Mouse (Mus musculus): ENCODE measurements around the gene G530012D18Rik. TPM values are rescaled to one million over a fixed set of nuclear protein-coding genes. Genes with fewer than 3 reads are reported as not detected.
"Not testable (repeated sequence)": the region's sequence is repeated elsewhere in the genome, so short reads cannot be mapped to it uniquely, and the experiment has no call there.

G530012D18Rik gene
- polyA plus RNA-seq, 1 experiment from 2014 or later = not detected

GRCm38 (mm10) chr1:85579199-85580147 lies 4.0 kb downstream of the G530012D18Rik start:
- not testable (repeated sequence) for H3K4me3 ChIP-seq (replicated peaks; ENCODE audit: low read depth, low read length); H3K4me1 ChIP-seq (ENCODE audit: control insufficient read depth, insufficient read depth, low read length); H3K9ac ChIP-seq (replicated peaks; ENCODE audit: low read length); H3K27me3 ChIP-seq (ENCODE audit: control insufficient read depth, insufficient read depth, low read length); H3K36me3 ChIP-seq (ENCODE audit: control insufficient read depth, insufficient read depth, low read length); DNase-seq; H3K27ac ChIP-seq (replicated peaks; ENCODE audit: low read depth, low read length); H3K4me2 ChIP-seq (ENCODE audit: low read length); H3K9me3 ChIP-seq (ENCODE audit: control insufficient read depth, low read length)
- peak; percentile 34; the same call in 1 of the 2 replicates for ATAC-seq (ENCODE audit: low FRiP score, low TSS enrichment)
- WGBS = 66% methylated on average over 6 of the region's 7 CpGs

GRCm38 (mm10) chr1:85580148-85580534 lies 4.7 kb downstream of the G530012D18Rik start:
- 88% methylated on average over 2 of the region's 4 CpGs for WGBS
- H3K4me3 ChIP-seq (replicated peaks; ENCODE audit: low read depth, low read length); H3K27ac ChIP-seq (replicated peaks; ENCODE audit: low read depth, low read length); H3K36me3 ChIP-seq (ENCODE audit: control insufficient read depth, insufficient read depth, low read length); H3K4me2 ChIP-seq (ENCODE audit: low read length); H3K4me1 ChIP-seq (ENCODE audit: control insufficient read depth, insufficient read depth, low read length); H3K9me3 ChIP-seq (ENCODE audit: control insufficient read depth, low read length); H3K9ac ChIP-seq (replicated peaks; ENCODE audit: low read length); DNase-seq; H3K27me3 ChIP-seq (ENCODE audit: control insufficient read depth, insufficient read depth, low read length): not testable (repeated sequence)
- ATAC-seq (ENCODE audit: low FRiP score, low TSS enrichment) = peak; percentile 74

GRCm38 (mm10) chr1:85580578-85580977 lies 5.1 kb downstream of the G530012D18Rik start:
- H3K4me3 ChIP-seq (replicated peaks; ENCODE audit: low read depth, low read length); H3K4me1 ChIP-seq (ENCODE audit: control insufficient read depth, insufficient read depth, low read length); H3K4me2 ChIP-seq (ENCODE audit: low read length); H3K27me3 ChIP-seq (ENCODE audit: control insufficient read depth, insufficient read depth, low read length); DNase-seq; ATAC-seq (ENCODE audit: low FRiP score, low TSS enrichment); H3K27ac ChIP-seq (replicated peaks; ENCODE audit: low read depth, low read length); H3K9ac ChIP-seq (replicated peaks; ENCODE audit: low read length); H3K9me3 ChIP-seq (ENCODE audit: control insufficient read depth, low read length); H3K36me3 ChIP-seq (ENCODE audit: control insufficient read depth, insufficient read depth, low read length): not testable (repeated sequence)
- 75% methylated on average over 3 of the region's 3 CpGs for WGBS

GRCm38 (mm10) chr1:85581518-85581917 lies 6.0 kb downstream of the G530012D18Rik start:
- H3K9ac ChIP-seq (replicated peaks; ENCODE audit: low read length); ATAC-seq (ENCODE audit: low FRiP score, low TSS enrichment); H3K36me3 ChIP-seq (ENCODE audit: control insufficient read depth, insufficient read depth, low read length); H3K4me3 ChIP-seq (replicated peaks; ENCODE audit: low read depth, low read length); H3K9me3 ChIP-seq (ENCODE audit: control insufficient read depth, low read length); H3K27me3 ChIP-seq (ENCODE audit: control insufficient read depth, insufficient read depth, low read length); H3K4me1 ChIP-seq (ENCODE audit: control insufficient read depth, insufficient read depth, low read length); H3K4me2 ChIP-seq (ENCODE audit: low read length); H3K27ac ChIP-seq (replicated peaks; ENCODE audit: low read depth, low read length): not testable (repeated sequence)
- DNase-seq = peak; percentile 0
- WGBS = 32% methylated on average over 5 of the region's 5 CpGs

GRCm38 (mm10) chr1:85588697-85589096 lies 13.2 kb downstream of the G530012D18Rik start:
- not testable (repeated sequence) for H3K27me3 ChIP-seq (ENCODE audit: control insufficient read depth, insufficient read depth, low read length); H3K9ac ChIP-seq (replicated peaks; ENCODE audit: low read length); ATAC-seq (ENCODE audit: low FRiP score, low TSS enrichment); H3K27ac ChIP-seq (replicated peaks; ENCODE audit: low read depth, low read length); H3K36me3 ChIP-seq (ENCODE audit: control insufficient read depth, insufficient read depth, low read length); H3K4me1 ChIP-seq (ENCODE audit: control insufficient read depth, insufficient read depth, low read length); H3K4me2 ChIP-seq (ENCODE audit: low read length); DNase-seq; H3K4me3 ChIP-seq (replicated peaks; ENCODE audit: low read depth, low read length); H3K9me3 ChIP-seq (ENCODE audit: control insufficient read depth, low read length)
- WGBS = 63% methylated on average over 1 of the region's 2 CpGs

GRCm38 (mm10) chr1:85592526-85592925 lies 17.1 kb downstream of the G530012D18Rik start:
- not testable (repeated sequence) for H3K27ac ChIP-seq (replicated peaks; ENCODE audit: low read depth, low read length); H3K27me3 ChIP-seq (ENCODE audit: control insufficient read depth, insufficient read depth, low read length); H3K4me1 ChIP-seq (ENCODE audit: control insufficient read depth, insufficient read depth, low read length); H3K36me3 ChIP-seq (ENCODE audit: control insufficient read depth, insufficient read depth, low read length); H3K9ac ChIP-seq (replicated peaks; ENCODE audit: low read length); H3K4me2 ChIP-seq (ENCODE audit: low read length); H3K4me3 ChIP-seq (replicated peaks; ENCODE audit: low read depth, low read length); H3K9me3 ChIP-seq (ENCODE audit: control insufficient read depth, low read length); DNase-seq; ATAC-seq (ENCODE audit: low FRiP score, low TSS enrichment)
- whole genome bisulfite sequencing = 81% methylated on average over 8 of the region's 8 CpGs

GRCm38 (mm10) chr1:85598271-85599012 lies 23.0 kb downstream of the G530012D18Rik start, which contains the start of gene Sp110:
Sp110 (minus strand) TSS chr1:85598817.
- not testable (repeated sequence) for H3K9me3 ChIP-seq (ENCODE audit: control insufficient read depth, low read length); H3K27me3 ChIP-seq (ENCODE audit: control insufficient read depth, insufficient read depth, low read length); DNase-seq; H3K36me3 ChIP-seq (ENCODE audit: control insufficient read depth, insufficient read depth, low read length); H3K4me3 ChIP-seq (replicated peaks; ENCODE audit: low read depth, low read length); ATAC-seq (ENCODE audit: low FRiP score, low TSS enrichment); H3K9ac ChIP-seq (replicated peaks; ENCODE audit: low read length); H3K4me1 ChIP-seq (ENCODE audit: control insufficient read depth, insufficient read depth, low read length); H3K27ac ChIP-seq (replicated peaks; ENCODE audit: low read depth, low read length); H3K4me2 ChIP-seq (ENCODE audit: low read length)
- WGBS = 80% methylated on average over 16 of the region's 17 CpGs

GRCm38 (mm10) chr1:85600078-85600477 lies 24.6 kb downstream of the G530012D18Rik start, which contains the start of gene Sp140:
Sp140 (plus strand) TSS chr1:85600378.
- not testable (repeated sequence) for H3K4me3 ChIP-seq (replicated peaks; ENCODE audit: low read depth, low read length); H3K27me3 ChIP-seq (ENCODE audit: control insufficient read depth, insufficient read depth, low read length); H3K36me3 ChIP-seq (ENCODE audit: control insufficient read depth, insufficient read depth, low read length); H3K9ac ChIP-seq (replicated peaks; ENCODE audit: low read length); DNase-seq; ATAC-seq (ENCODE audit: low FRiP score, low TSS enrichment); H3K9me3 ChIP-seq (ENCODE audit: control insufficient read depth, low read length); H3K27ac ChIP-seq (replicated peaks; ENCODE audit: low read depth, low read length); H3K4me1 ChIP-seq (ENCODE audit: control insufficient read depth, insufficient read depth, low read length); H3K4me2 ChIP-seq (ENCODE audit: low read length)
- no CpG with 5 or more reads among the region's 5 CpGs for WGBS
